Mouse (Mus musculus): Measurements from ENCODE around the gene Gm17509. TPM values are rescaled to one million over a fixed set of nuclear protein-coding genes. Genes with fewer than 3 reads are reported as not detected.
"Not testable (repeated sequence)": the region's sequence is repeated elsewhere in the genome, so short reads cannot be mapped to it uniquely, and the experiment has no call there.

The Gm17509 gene
- polyA plus RNA-seq, 1 experiment from 2014 or later = not detected

DNA sequence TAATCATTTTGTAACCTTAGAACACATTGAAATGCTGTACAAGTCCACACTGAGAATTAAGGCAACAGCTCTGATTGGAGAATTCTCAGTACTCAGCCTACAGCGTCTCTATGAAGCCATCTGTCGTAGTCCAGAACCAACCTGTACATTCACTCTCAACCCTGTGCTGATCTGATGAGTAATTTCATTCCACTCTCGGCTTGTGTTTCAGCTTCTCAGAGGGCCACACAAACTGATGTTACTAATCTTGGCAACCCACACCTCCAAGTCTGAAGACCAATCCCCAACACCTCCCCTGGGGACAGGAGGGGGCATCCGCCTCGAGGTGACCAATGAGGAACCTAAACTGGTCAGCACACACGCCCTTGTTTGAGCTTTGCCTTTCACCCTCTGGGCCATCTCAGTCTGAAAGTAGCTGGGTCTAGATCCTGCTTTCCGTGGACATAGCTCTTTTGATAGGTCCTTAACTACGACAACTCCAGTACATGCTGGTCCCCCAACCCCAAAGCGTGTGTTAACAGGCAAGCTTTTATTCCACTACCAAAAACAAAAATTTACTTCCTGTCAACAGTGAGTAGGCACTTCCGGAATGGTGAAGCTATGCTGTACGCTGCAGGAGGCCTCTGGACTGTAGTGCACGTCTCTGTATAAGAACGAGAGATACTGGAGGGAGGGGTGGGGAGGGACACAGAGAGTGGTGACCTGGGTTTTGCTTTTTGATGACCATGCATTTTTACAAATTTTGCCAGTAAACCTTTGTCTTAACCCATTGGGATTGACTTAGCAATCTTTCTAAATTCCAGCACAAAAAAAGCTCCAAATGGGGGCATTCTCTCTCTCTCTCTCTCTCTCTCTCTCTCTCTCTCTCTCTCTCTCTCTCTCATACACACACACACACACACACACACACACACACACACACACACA is 25.0 kb downstream of the Gm17509 start:
- WGBS = 83% methylated on average over 13 of the region's 13 CpGs
- ATAC-seq = no peak
- Histone ChIP-seq H3K4me3 (ENCODE audit: low read length) (no peak overlapping the region), H3K9me3 (ENCODE audit: control insufficient read depth, low read length) (no peaks in the 10 kb centered on the region), H3K9ac (ENCODE audit: low read depth, low read length) (no peak overlapping the region), H3K4me1 (ENCODE audit: control insufficient read depth, insufficient read depth, low read length) (no peaks in the 10 kb centered on the region), H3K36me3 (ENCODE audit: control insufficient read depth, insufficient read depth, low read length) (no peaks in the 10 kb centered on the region), H3K27ac (ENCODE audit: low read length) (no peak overlapping the region), H3K27me3 (replicated peaks; ENCODE audit: control insufficient read depth, insufficient read depth, low read length) (no peaks in the 10 kb centered on the region), H3K4me2 (ENCODE audit: low read depth, low read length) (no peak overlapping the region)

DNA sequence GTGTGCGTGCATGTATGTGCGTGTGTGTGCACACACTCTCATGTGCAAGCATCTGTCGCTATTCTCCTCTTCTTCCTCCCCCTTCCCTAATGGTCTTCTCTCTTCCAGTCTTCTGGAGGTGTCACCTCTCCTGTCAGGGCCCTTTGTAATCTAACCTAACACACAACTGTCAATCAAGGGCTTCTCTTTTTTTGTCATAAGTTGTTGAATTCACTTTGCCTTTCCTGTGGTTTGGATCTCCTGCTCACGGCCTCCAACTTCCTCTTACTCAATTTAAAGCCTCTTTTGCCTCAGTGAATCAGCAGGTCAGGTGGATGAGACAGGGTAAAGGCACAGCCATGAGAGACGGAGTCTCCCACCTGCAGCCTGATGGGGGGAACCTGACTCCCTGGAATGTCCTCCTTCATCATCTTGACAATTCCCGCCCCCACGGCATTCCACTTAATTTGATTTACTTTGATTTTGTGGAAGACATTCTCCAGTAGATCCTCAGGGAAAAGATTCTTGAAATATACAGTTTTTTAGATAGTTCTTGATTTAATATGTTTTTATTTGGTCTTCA is 27.4 kb downstream of the Gm17509 start:
- Histone ChIP-seq H3K9me3 (ENCODE audit: control insufficient read depth, low read length) (no peaks in the 10 kb centered on the region), H3K27ac (ENCODE audit: low read length) (no peak overlapping the region), H3K9ac (ENCODE audit: low read depth, low read length) (no peak overlapping the region), H3K4me1 (ENCODE audit: control insufficient read depth, insufficient read depth, low read length) (no peaks in the 10 kb centered on the region), H3K4me3 (ENCODE audit: low read length) (no peak overlapping the region), H3K4me2 (ENCODE audit: low read depth, low read length) (no peak overlapping the region), H3K27me3 (replicated peaks; ENCODE audit: control insufficient read depth, insufficient read depth, low read length) (no peaks in the 10 kb centered on the region), H3K36me3 (ENCODE audit: control insufficient read depth, insufficient read depth, low read length) (no peaks in the 10 kb centered on the region)
- WGBS = 69% methylated on average over 7 of the region's 7 CpGs
- no peak for ATAC-seq

DNA sequence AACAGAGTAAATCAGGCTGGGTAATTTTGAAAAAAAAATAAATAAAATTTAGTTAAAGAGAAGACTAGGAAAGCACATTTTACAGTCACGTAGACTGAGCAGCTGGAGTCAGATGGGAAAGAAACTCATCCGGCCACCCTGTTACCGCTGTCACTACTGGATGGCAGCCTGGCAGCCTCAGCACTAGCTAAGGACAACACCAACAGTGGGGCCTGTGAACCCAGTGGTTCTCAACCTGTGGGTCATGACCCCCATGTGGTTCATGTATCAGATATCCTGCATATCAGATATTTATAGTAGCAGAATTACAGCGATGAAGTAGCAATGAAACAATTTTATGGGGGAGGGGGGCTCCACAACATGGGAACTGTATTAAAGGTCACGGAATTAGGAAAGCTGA is 28.7 kb downstream of the Gm17509 start:
- no peaks in the 10 kb centered on the region for H3K9me3 ChIP-seq (ENCODE audit: control insufficient read depth, low read length)
- H3K27ac ChIP-seq (ENCODE audit: low read length) = no peak overlapping the region
- WGBS = 88% methylated on average over 5 of the region's 5 CpGs
- H3K4me2 ChIP-seq (ENCODE audit: low read depth, low read length) = no peak overlapping the region
- no peaks in the 10 kb centered on the region for H3K36me3 ChIP-seq (ENCODE audit: control insufficient read depth, insufficient read depth, low read length)
- H3K9ac ChIP-seq (ENCODE audit: low read depth, low read length) = no peak overlapping the region
- H3K27me3 ChIP-seq (replicated peaks; ENCODE audit: control insufficient read depth, insufficient read depth, low read length) = no peaks in the 10 kb centered on the region
- ATAC-seq = no peak
- no peaks in the 10 kb centered on the region for H3K4me1 ChIP-seq (ENCODE audit: control insufficient read depth, insufficient read depth, low read length)
- H3K4me3 ChIP-seq (ENCODE audit: low read length) = no peak overlapping the region

DNA sequence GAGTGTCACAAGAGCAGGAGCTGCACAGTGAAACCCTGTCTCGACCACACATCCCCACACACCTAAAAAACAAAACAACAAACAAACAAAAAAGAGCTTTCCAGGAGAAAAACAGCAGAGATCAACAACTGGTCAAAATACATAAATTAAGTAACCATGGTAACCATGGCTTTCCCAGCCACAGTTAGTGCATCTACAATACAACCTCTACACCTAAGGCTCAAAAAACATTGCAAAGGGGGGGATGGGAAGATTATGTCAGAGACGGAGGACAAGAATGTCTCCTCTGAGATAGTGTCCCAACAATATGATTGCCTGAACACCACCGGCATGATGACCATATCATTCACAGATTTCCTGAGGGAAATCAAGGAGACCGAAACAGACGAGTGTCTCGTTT is 35.5 kb downstream of the Gm17509 start:
- Histone ChIP-seq H3K27ac (ENCODE audit: low read length) (no peak overlapping the region), H3K4me1 (ENCODE audit: control insufficient read depth, insufficient read depth, low read length) (no peaks in the 10 kb centered on the region), H3K9me3 (ENCODE audit: control insufficient read depth, low read length) (no peaks in the 10 kb centered on the region), H3K27me3 (replicated peaks; ENCODE audit: control insufficient read depth, insufficient read depth, low read length) (no peaks in the 10 kb centered on the region), H3K4me3 (ENCODE audit: low read length) (no peak overlapping the region), H3K4me2 (ENCODE audit: low read depth, low read length) (no peak overlapping the region), H3K36me3 (ENCODE audit: control insufficient read depth, insufficient read depth, low read length) (no peaks in the 10 kb centered on the region), H3K9ac (ENCODE audit: low read depth, low read length) (no peak overlapping the region)
- no peak for ATAC-seq
- WGBS = 86% methylated on average over 6 of the region's 6 CpGs

DNA sequence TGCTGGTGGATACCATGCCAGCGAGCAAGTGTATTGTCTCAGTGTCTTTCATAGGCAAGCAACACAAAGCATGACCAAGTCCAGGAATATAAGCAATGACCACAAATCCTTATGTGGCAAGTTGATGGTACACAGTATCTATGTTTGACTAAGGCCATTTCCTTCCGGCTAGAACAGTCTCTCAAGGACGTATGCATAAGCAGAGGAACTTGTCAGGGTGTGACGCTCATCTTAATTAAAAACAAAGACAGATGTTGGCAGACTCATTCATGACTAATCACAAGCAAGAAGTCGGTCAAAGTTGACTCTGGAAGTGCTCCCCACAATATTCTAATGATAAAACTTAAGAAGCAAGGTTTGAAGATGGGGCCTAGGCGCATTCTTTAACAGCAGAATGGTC is 37.6 kb downstream of the Gm17509 start:
- no peak for ATAC-seq
- 72% methylated on average over 6 of the region's 6 CpGs for whole genome bisulfite sequencing
- Histone ChIP-seq H3K27ac (ENCODE audit: low read length) (no peak overlapping the region), H3K4me1 (ENCODE audit: control insufficient read depth, insufficient read depth, low read length) (no peaks in the 10 kb centered on the region), H3K9ac (ENCODE audit: low read depth, low read length) (no peak overlapping the region), H3K9me3 (ENCODE audit: control insufficient read depth, low read length) (no peaks in the 10 kb centered on the region), H3K4me3 (ENCODE audit: low read length) (no peak overlapping the region), H3K27me3 (replicated peaks; ENCODE audit: control insufficient read depth, insufficient read depth, low read length) (no peaks in the 10 kb centered on the region), H3K4me2 (ENCODE audit: low read depth, low read length) (no peak overlapping the region), H3K36me3 (ENCODE audit: control insufficient read depth, insufficient read depth, low read length) (no peaks in the 10 kb centered on the region)

DNA sequence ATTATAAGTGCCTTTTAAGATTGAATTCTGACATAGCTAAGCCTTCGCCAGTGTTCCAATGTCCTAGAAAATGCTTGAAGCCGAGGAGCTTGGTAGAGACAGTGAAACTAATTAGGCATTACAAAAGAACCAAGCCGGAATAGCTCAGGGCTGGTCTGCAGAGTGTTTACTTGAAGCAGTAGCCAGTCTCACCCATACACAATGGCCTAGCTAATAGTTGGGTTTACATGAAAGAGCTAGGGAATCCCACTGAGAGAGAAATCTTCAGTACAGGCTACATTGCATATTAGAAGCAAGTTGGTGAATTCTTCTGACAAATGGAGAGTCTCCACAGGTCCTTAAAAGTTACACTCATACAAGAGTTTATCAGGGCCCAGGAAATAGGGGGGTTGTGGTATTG is 40.0 kb downstream of the Gm17509 start:
- ATAC-seq; H3K9me3 ChIP-seq (ENCODE audit: control insufficient read depth, low read length); H3K9ac ChIP-seq (ENCODE audit: low read depth, low read length); H3K4me3 ChIP-seq (ENCODE audit: low read length); H3K27ac ChIP-seq (ENCODE audit: low read length); H3K4me2 ChIP-seq (ENCODE audit: low read depth, low read length); H3K4me1 ChIP-seq (ENCODE audit: control insufficient read depth, insufficient read depth, low read length); H3K27me3 ChIP-seq (replicated peaks; ENCODE audit: control insufficient read depth, insufficient read depth, low read length); H3K36me3 ChIP-seq (ENCODE audit: control insufficient read depth, insufficient read depth, low read length): not testable (repeated sequence)
- WGBS = 64% methylated on average over 3 of the region's 3 CpGs

Other genes starting within 250 kb of the Gm17509 start
- gene Parp8, start 195.5 kb downstream of the Gm17509 start, polyA plus RNA-seq (2015; fragmentation: Nextera tagmentation; extraction: Ambion mirVana) = 6.3 and 6.5 TPM in 2 replicates
- gene Emb, start 12.5 kb downstream of the Gm17509 start, polyA plus RNA-seq (2015; fragmentation: Nextera tagmentation; extraction: Ambion mirVana) = 8.3 and 9.2 TPM in 2 replicates

Data from intestine, embryonic 16.5 days (tissue).